Mouse (Mus musculus): ENCODE data around the gene Xrn1.

- TF ChIP-seq CTCF (IDR thresholded peaks at IDR 0.05; ENCODE audit: borderline replicate concordance, insufficient read depth, low read length) (no peak), POLR2A (IDR thresholded peaks at IDR 0.05; ENCODE audit: low read depth, low read length) (no peak)
Measured at GRCm38 (mm10) chr9:96044214-96044613, 89.7 kb downstream of the Xrn1 start.
